Mouse (Mus musculus) erythroblast, embryonic 14.5 days (primary cell): ENCODE measurements around the gene Siglece.

Experiments used
- GATA1 ChIP-seq: IDR thresholded peaks from 2 replicates; pipeline ENCODE4 v1.6.1; 2012; ENCODE audit warnings: low read length, inconsistent platforms, mixed read lengths
- TAL1 ChIP-seq: IDR thresholded peaks from 3 replicates; pipeline ENCODE4 v1.6.1; 2012; ENCODE audit warnings: low read length, inconsistent platforms, mixed read lengths

- TF ChIP-seq GATA1 (no peak), TAL1 (no peak)
Observed at GRCm38 (mm10) chr7:43675091-43675490, 15.1 kb upstream of the Siglece start.
